Mouse (Mus musculus): ENCODE data around the gene Dazl. TPM values are rescaled to one million over a fixed set of nuclear protein-coding genes. Genes with fewer than 3 reads are reported as not detected.

The Dazl gene
- polyA plus RNA-seq, 1 experiment from 2014 or later = 0.78 TPM

- Histone ChIP-seq H3K9ac (ENCODE audit: low read length) (no peak overlapping the region), H3K4me1 (replicated peaks; ENCODE audit: control insufficient read depth, insufficient read depth, low read length) (0 out of 2 replicates have a peak, but pooled peaks cover 3% of the 10 kb centered on the region), H3K9me3 (ENCODE audit: control insufficient read depth, low read length) (no peaks in the 10 kb centered on the region), H3K4me2 (ENCODE audit: low read length) (no peak overlapping the region), H3K36me3 (ENCODE audit: control insufficient read depth, insufficient read depth, low read length) (no peaks in the 10 kb centered on the region), H3K4me3 (ENCODE audit: low read depth, low read length) (no peak overlapping the region), H3K27ac (ENCODE audit: low read depth) (no peak overlapping the region), H3K27me3 (replicated peaks; ENCODE audit: control insufficient read depth, insufficient read depth, low read length) (no peaks in the 10 kb centered on the region)
- 49% methylated on average over 4 of the region's 4 CpGs for WGBS
- DNase-seq (ENCODE audit: low spot score) (peak; percentile 20), ATAC-seq (replicated peaks; ENCODE audit: low FRiP score, low TSS enrichment, low read depth) (no peak)
These were observed 31.2 kb upstream of the Dazl start for GRCm38 (mm10) chr17:50324658-50325057.

GRCm38 (mm10) chr17:50318810-50319209 is 25.4 kb upstream of the Dazl start:
- Histone ChIP-seq H3K27ac (ENCODE audit: low read depth) (no peak overlapping the region), H3K4me3 (ENCODE audit: low read depth, low read length) (no peak overlapping the region), H3K4me1 (replicated peaks; ENCODE audit: control insufficient read depth, insufficient read depth, low read length) (no peaks in the 10 kb centered on the region), H3K9me3 (ENCODE audit: control insufficient read depth, low read length) (no peaks in the 10 kb centered on the region), H3K27me3 (replicated peaks; ENCODE audit: control insufficient read depth, insufficient read depth, low read length) (no peaks in the 10 kb centered on the region), H3K4me2 (ENCODE audit: low read length) (no peak overlapping the region), H3K36me3 (ENCODE audit: control insufficient read depth, insufficient read depth, low read length) (no peaks in the 10 kb centered on the region), H3K9ac (ENCODE audit: low read length) (no peak overlapping the region)
- DNase-seq (ENCODE audit: low spot score) (no peak), ATAC-seq (replicated peaks; ENCODE audit: low FRiP score, low TSS enrichment, low read depth) (no peak)

GRCm38 (mm10) chr17:50316216-50317150 is 23.0 kb upstream of the Dazl start:
- ATAC-seq (replicated peaks; ENCODE audit: low FRiP score, low TSS enrichment, low read depth) (no peak), DNase-seq (ENCODE audit: low spot score) (no peak)
- Histone ChIP-seq H3K27me3 (replicated peaks; ENCODE audit: control insufficient read depth, insufficient read depth, low read length) (no peaks in the 10 kb centered on the region), H3K27ac (ENCODE audit: low read depth) (no peak overlapping the region), H3K4me3 (ENCODE audit: low read depth, low read length) (no peak overlapping the region), H3K36me3 (ENCODE audit: control insufficient read depth, insufficient read depth, low read length) (no peaks in the 10 kb centered on the region), H3K9me3 (ENCODE audit: control insufficient read depth, low read length) (no peaks in the 10 kb centered on the region), H3K4me2 (ENCODE audit: low read length) (no peak overlapping the region), H3K9ac (ENCODE audit: low read length) (no peak overlapping the region), H3K4me1 (replicated peaks; ENCODE audit: control insufficient read depth, insufficient read depth, low read length) (no peaks in the 10 kb centered on the region)
- 65% methylated on average over 11 of the region's 11 CpGs for WGBS

- Histone ChIP-seq H3K27me3 (replicated peaks; ENCODE audit: control insufficient read depth, insufficient read depth, low read length) (no peaks in the 10 kb centered on the region), H3K9me3 (ENCODE audit: control insufficient read depth, low read length) (no peaks in the 10 kb centered on the region), H3K27ac (ENCODE audit: low read depth) (no peak overlapping the region), H3K4me1 (replicated peaks; ENCODE audit: control insufficient read depth, insufficient read depth, low read length) (no peaks in the 10 kb centered on the region; the same call in 1 of the 2 replicates), H3K4me3 (ENCODE audit: low read depth, low read length) (no peak overlapping the region), H3K9ac (ENCODE audit: low read length) (no peak overlapping the region), H3K4me2 (ENCODE audit: low read length) (no peak overlapping the region), H3K36me3 (ENCODE audit: control insufficient read depth, insufficient read depth, low read length) (no peaks in the 10 kb centered on the region)
- no peak for ATAC-seq (replicated peaks; ENCODE audit: low FRiP score, low TSS enrichment, low read depth)
- no peak for DNase-seq (ENCODE audit: low spot score)
- 59% methylated on average over 10 of the region's 10 CpGs for WGBS
These were observed 16.8 kb upstream of the Dazl start for GRCm38 (mm10) chr17:50310148-50310802.

GRCm38 (mm10) chr17:50309512-50310072 is 16.2 kb upstream of the Dazl start:
- H3K4me1 ChIP-seq (replicated peaks; ENCODE audit: control insufficient read depth, insufficient read depth, low read length) = no peaks in the 10 kb centered on the region; the same call in 1 of the 2 replicates
- ATAC-seq (replicated peaks; ENCODE audit: low FRiP score, low TSS enrichment, low read depth) (no peak), DNase-seq (ENCODE audit: low spot score) (no peak)
- H3K36me3 ChIP-seq (ENCODE audit: control insufficient read depth, insufficient read depth, low read length) = no peaks in the 10 kb centered on the region
- H3K9ac ChIP-seq (ENCODE audit: low read length) = no peak overlapping the region
- no peak overlapping the region for H3K4me3 ChIP-seq (ENCODE audit: low read depth, low read length)
- H3K4me2 ChIP-seq (ENCODE audit: low read length) = no peak overlapping the region
- H3K9me3 ChIP-seq (ENCODE audit: control insufficient read depth, low read length) = no peaks in the 10 kb centered on the region
- H3K27me3 ChIP-seq (replicated peaks; ENCODE audit: control insufficient read depth, insufficient read depth, low read length) = no peaks in the 10 kb centered on the region
- H3K27ac ChIP-seq (ENCODE audit: low read depth) = no peak overlapping the region
- 53% methylated on average over 5 of the region's 5 CpGs for WGBS

GRCm38 (mm10) chr17:50308880-50309279 is 15.4 kb upstream of the Dazl start:
- H3K4me1 ChIP-seq (replicated peaks; ENCODE audit: control insufficient read depth, insufficient read depth, low read length) = no peaks in the 10 kb centered on the region; the same call in 1 of the 2 replicates
- no peak overlapping the region for H3K4me2 ChIP-seq (ENCODE audit: low read length)
- no peak for DNase-seq (ENCODE audit: low spot score)
- H3K27ac ChIP-seq (ENCODE audit: low read depth) = no peak overlapping the region
- H3K27me3 ChIP-seq (replicated peaks; ENCODE audit: control insufficient read depth, insufficient read depth, low read length) = no peaks in the 10 kb centered on the region
- no peaks in the 10 kb centered on the region for H3K36me3 ChIP-seq (ENCODE audit: control insufficient read depth, insufficient read depth, low read length)
- no peaks in the 10 kb centered on the region for H3K9me3 ChIP-seq (ENCODE audit: control insufficient read depth, low read length)
- no peak for ATAC-seq (replicated peaks; ENCODE audit: low FRiP score, low TSS enrichment, low read depth)
- 50% methylated on average over 5 of the region's 5 CpGs for WGBS
- H3K4me3 ChIP-seq (ENCODE audit: low read depth, low read length) = no peak overlapping the region
- H3K9ac ChIP-seq (ENCODE audit: low read length) = no peak overlapping the region

GRCm38 (mm10) chr17:50308059-50308647 is 14.7 kb upstream of the Dazl start:
- Histone ChIP-seq H3K9me3 (ENCODE audit: control insufficient read depth, low read length) (no peaks in the 10 kb centered on the region), H3K4me3 (ENCODE audit: low read depth, low read length) (no peak overlapping the region), H3K27ac (ENCODE audit: low read depth) (no peak overlapping the region), H3K9ac (ENCODE audit: low read length) (no peak overlapping the region), H3K4me1 (replicated peaks; ENCODE audit: control insufficient read depth, insufficient read depth, low read length) (no peaks in the 10 kb centered on the region; the same call in 1 of the 2 replicates), H3K36me3 (ENCODE audit: control insufficient read depth, insufficient read depth, low read length) (no peaks in the 10 kb centered on the region), H3K27me3 (replicated peaks; ENCODE audit: control insufficient read depth, insufficient read depth, low read length) (no peaks in the 10 kb centered on the region), H3K4me2 (ENCODE audit: low read length) (no peak overlapping the region)
- DNase-seq (ENCODE audit: low spot score) (no peak), ATAC-seq (replicated peaks; ENCODE audit: low FRiP score, low TSS enrichment, low read depth) (no peak)
- WGBS = 85% methylated on average over 10 of the region's 10 CpGs

- no peak for ATAC-seq (replicated peaks; ENCODE audit: low FRiP score, low TSS enrichment, low read depth)
- Histone ChIP-seq H3K9me3 (ENCODE audit: control insufficient read depth, low read length) (no peaks in the 10 kb centered on the region), H3K27ac (ENCODE audit: low read depth) (no peak overlapping the region), H3K36me3 (ENCODE audit: control insufficient read depth, insufficient read depth, low read length) (no peaks in the 10 kb centered on the region), H3K4me1 (replicated peaks; ENCODE audit: control insufficient read depth, insufficient read depth, low read length) (no peaks in the 10 kb centered on the region), H3K4me3 (ENCODE audit: low read depth, low read length) (no peak overlapping the region), H3K9ac (ENCODE audit: low read length) (no peak overlapping the region), H3K27me3 (replicated peaks; ENCODE audit: control insufficient read depth, insufficient read depth, low read length) (no peaks in the 10 kb centered on the region), H3K4me2 (ENCODE audit: low read length) (no peak overlapping the region)
- WGBS = 79% methylated on average over 3 of the region's 3 CpGs
- no peak for DNase-seq (ENCODE audit: low spot score)
These were observed 9.4 kb upstream of the Dazl start for GRCm38 (mm10) chr17:50302867-50303266.

All from intestine, embryonic 14.5 days (tissue).